Mouse (Mus musculus) kidney, adult 9 months (tissue): ENCODE data around the gene Pycr1.
"Not testable (repeated sequence)": the region's sequence is repeated elsewhere in the genome, so short reads cannot be mapped to it uniquely, and the experiment has no call there.

Experiments
- DNase-seq: peaks from one replicate; pipeline ENCODE4 v3.0.0; 2022

The Pycr1 gene

DNA sequence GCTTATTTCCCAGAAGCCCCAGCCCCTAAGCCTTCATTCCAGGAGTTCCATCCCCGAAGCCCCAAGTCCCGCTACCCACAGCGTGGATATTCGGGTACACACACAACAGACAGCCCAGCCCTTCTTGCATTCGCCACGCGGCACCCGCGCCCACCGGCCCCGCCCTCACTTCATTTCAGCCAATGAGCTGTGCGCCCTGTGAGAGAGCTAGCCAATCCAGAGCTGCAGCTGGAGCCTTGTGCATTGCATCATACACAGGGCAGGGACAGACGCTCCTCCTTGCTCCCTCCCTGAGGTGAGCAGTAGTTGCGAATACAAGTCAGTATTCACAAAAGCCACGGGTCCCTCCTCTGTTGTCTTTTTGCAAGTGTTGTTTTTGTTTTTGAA is at the start of gene Pycr1:
TSS of gene Pycr1 (minus strand) at position 169 of the 387 bp plus-strand sequence.
- peak; percentile 95 for DNase-seq

DNA sequence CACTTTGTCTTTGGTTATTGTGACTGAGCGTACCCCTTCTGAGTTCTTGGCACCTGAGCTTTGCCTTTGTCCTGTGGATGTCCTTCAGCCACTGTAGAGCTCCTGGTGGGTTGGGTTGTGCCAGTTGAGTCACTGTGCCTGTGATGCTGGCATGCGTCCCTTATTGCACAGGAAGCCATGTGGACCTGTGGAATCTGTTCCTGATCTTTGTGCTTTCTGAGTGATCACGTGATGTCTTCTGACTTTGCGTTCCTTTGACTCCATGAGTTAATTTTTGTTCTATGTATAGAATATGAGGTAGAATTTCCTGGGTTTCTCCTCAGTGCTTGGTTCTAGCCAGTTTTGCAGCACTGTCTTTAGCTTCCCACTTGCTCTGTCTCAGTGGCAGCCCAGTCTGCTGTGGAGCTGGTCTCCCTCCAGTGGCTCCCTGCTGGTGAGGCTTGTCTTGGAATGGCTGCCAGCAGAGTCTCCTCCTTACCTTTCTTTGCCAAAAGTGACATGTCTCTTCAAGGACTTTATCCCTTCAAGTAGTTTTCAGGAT is 49.0 kb upstream of the Pycr1 start:
- peak; percentile 93 for DNase-seq

DNA sequence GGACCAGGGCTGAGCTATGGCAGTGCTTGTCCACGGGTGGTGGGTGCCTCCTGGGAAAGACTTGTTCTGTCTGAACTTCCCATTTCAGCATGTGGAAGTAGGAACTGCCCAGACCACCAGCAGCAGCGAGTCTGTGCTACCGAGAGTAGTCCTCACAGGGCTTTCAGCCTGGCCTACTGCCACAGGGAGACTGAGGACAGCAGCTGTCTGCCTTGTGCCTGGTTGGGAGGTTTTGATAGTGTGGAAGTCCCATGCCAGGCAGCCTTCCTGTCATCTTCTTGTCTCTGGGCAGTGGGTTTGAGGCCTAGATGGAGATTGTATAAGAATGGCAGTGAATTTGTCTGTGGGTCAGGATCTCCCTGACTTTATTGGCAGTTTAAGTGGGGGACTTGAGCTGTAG is 45.8 kb upstream of the Pycr1 start:
- no peak for DNase-seq

DNA sequence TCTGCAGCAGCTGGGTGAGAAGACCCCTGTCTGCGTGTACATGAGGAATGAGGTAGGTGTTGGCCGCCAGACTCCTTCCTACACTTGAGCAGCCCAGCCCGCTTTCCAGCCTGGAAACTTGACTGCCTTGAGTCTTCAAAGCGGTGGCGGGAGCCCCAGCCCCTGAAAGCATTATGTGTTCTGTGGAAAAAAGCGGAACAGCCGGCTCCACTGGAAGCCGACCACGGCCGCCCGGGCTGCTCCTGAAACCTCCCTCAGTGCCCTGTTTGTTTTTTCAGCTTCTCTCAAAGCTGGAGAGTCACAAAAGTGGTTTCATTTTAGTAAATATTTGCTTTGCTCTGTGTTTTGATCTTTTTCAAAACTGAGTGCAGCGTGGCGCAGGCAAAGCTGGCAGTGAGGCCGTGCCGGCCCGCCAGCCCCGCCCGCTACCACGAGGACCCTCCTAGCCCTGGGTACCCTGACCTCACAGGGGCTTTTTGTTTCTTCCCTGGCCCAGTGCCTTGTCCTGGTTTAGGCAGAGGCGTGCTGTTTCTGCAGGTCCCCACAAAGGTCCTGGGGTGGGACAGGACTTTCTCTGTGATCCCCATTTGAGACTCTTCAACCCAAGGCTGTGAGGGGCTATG is 43.2 kb upstream of the Pycr1 start:
- no peak for DNase-seq

- DNase-seq, result no peak
These were observed 41.1 kb upstream of the Pycr1 start for GRCm38 (mm10) chr11:120684660-120685059.

DNA sequence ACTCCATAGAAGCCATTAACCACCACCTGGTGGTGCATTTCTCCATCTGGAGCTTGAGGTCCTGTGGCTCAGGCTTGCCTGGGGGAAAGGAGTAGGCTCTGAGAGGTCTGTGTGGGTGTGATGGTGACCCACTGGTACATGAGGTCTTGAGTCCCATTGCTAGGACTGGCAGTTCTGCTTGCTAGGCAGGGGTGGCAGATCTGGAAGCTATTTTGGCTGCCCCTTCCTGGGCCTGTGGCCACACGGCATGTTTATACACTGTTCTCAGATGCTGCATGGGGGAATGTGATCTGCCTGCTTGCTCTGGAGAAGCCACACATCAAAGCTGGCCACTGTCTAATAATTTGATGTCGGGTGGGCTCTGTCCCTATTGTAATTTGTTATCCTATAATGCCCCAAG is 40.5 kb upstream of the Pycr1 start:
- DNase-seq, result no peak

DNA sequence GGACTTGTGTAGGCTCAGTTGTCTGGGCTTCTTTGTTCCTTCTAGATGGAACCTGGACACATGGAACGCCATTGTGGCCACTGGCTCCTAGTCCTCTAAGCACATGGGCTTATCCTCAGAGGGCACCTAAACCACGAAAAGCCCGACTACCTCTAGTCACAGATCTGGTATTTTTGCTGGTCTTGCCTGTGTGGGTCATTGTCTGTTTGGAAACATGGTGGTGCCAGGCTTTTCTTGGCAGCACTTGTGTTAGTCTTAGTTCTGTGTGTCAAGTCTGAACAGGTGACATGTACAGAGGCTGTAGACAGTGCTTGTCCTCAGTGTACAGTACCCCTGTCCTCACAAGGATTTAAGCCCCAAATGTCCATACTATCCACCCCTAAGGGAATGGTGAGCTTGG is 40.0 kb upstream of the Pycr1 start:
- DNase-seq, result no peak

- no peak for DNase-seq
These were observed 39.1 kb upstream of the Pycr1 start for GRCm38 (mm10) chr11:120682683-120683082.

GRCm38 (mm10) chr11:120679909-120680308 is 36.3 kb upstream of the Pycr1 start:
- DNase-seq, result peak; percentile 92

GRCm38 (mm10) chr11:120676951-120677350 is 33.4 kb upstream of the Pycr1 start:
- DNase-seq, result no peak

GRCm38 (mm10) chr11:120675875-120676274 is 32.3 kb upstream of the Pycr1 start:
- not testable (repeated sequence) for DNase-seq

DNA sequence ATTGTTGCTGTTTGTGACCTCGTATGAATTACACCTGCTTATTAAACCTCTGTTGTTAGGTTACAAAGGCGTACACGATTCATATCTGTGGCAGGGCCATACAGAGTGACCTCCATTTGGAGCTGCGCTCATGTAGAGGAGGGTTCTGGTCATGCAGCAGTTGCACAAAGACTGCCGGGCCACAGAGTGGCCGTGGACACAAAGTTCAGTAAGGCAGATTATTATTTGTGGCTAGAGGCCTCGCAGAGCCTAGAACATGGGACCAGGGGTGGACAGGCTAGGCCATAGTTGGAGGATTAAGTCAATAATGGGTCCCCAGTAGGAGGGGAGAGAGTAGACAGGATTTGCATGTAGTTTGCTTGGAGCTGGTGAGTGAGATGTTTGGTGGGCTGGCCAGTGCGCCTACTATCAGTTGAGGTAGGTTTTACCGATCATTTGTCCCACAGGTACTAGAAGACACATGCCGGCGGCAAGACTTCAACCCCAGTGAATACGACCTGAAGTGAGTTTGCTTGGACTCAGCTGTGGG is 30.1 kb upstream of the Pycr1 start:
- DNase-seq, result no peak

DNA sequence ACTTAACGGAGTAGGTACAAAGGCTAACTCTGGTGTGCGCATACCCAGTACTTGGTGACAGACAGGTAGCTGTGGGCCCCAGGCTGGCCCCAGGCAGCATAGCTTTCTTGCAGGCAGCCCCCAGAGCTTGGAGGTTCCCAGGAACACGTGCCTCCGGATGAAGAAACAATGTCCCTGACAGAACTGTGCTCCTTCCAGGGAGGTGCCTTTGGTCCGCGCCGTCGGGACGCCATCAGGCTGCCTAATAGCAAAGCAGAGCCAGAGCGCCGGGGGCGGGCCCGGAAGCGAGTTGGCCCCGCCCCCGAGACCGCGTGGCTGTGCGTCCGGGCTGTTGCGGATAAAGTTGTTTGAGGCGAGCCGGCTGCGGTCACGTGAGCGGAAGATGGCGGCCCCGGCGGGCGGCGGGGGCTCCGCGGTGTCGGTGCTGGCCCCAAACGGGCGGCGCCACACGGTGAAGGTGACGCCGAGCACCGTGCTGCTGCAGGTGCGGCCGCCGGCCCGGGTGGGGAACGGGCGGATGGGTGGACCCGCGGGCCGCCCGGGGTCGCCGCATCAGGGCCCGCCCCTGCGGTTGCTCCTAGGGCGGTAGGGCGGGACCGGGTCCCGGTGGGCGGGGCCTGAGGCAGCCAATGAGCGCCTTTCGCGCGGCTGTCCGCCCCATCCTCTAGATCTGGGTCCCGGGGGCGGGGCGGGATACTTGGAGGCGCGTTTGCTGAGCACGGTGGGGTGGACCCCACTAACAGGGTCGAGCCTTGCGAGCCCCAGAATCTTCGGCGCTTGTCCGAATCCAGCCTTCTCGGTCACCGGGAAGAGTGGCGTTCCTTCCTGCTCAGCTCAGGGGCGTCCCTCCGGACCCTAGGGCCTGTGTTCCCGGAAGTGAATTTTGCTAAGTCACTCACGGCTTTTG is 29.4 kb upstream of the Pycr1 start, which contains the start of gene Aspscr1:
TSS of gene Aspscr1 (plus strand) at position 287 of the 907 bp plus-strand sequence.
- peak; percentile 97 for DNase-seq

GRCm38 (mm10) chr11:120666617-120667016 is 23.0 kb upstream of the Pycr1 start:
- DNase-seq, result no peak

DNA sequence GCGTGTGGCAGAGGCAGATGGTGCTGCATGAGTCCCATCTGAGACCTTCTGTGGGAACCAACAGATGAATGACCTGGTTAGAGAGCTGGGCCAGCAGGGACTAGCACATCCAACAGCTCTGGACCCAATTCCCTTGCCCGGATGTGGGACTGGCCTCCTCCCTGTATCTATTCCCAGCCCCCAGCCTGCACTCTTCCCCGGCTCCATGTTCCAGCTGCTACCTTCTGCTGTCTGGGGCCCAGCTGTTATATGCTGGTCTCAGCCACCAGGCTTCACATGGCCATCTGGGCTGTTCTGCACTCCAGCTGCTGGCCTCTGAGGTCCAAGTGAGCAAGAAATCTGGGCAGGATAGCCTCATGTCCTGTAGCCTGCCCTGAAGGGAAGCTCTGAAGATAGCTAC is 21.8 kb upstream of the Pycr1 start:
- DNase-seq, result no peak

DNA sequence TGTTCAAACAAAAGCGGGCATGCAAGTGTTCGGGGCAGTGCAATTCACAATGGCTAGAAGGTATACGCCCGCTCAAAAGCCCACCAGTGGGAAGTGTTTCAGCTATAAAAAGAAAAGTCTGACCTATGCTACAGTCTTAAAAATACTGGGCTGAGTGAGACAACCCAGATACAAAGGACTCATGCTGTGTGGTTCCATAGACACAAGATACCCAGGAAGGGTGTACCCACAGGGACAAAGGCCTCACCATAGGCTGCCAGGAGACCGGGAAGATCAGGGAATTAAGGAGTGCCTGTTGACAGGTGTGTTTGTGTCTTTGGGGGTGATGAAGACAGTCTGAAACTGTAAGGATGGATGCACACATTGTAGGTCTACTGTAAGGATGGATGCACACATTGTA is 20.1 kb upstream of the Pycr1 start:
- no peak for DNase-seq

DNA sequence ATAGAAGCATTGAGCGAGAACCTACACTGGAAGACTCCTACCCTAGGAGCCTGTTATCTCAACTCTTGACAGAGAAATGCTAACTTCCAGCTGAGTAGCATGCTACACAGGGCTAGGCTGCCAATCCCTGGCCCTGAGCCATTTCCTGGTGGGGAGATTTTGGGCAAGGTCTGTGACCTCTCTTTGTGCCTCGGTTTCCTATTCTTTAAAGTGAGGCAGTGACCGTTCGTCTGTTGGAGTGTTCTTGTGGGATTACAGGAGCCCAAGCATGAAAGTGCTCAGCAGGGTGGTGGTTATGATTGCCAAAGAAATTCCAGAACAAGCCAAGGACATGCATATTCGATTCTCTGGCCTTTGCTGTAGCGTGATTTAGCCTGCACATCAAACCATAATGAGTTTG is 19.2 kb upstream of the Pycr1 start:
- DNase-seq, result no peak

DNA sequence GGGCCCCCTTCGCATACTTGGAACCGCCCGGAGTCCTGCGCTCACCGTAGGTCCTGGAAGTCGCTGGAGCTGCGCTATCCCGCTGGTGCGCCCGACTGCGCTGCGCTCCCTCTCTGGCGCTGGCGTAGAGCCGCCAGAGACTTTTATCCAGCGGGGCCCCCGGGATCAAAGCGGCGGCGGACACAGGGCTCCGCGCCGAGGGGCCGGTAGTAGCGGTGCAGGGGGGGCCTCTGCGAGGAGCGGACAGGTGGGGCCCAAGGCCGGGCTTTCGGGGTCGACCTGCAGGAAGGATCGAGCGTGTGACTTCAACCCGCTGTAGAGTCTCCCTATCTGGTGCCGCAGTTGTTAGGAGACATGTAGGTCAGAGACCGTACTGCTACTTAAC is 17.5 kb upstream of the Pycr1 start, which contains the start of gene Notum:
TSS of gene Notum (minus strand) at position 100 of the 385 bp plus-strand sequence.
- no peak for DNase-seq

- peak; percentile 62 for DNase-seq
These were observed 16.9 kb upstream of the Pycr1 start for GRCm38 (mm10) chr11:120660301-120661075.

- peak; percentile 36 for DNase-seq
These were observed 16.1 kb upstream of the Pycr1 start for GRCm38 (mm10) chr11:120659509-120660300.

GRCm38 (mm10) chr11:120658876-120659410 is 15.4 kb upstream of the Pycr1 start:
- peak; percentile 87 for DNase-seq

DNA sequence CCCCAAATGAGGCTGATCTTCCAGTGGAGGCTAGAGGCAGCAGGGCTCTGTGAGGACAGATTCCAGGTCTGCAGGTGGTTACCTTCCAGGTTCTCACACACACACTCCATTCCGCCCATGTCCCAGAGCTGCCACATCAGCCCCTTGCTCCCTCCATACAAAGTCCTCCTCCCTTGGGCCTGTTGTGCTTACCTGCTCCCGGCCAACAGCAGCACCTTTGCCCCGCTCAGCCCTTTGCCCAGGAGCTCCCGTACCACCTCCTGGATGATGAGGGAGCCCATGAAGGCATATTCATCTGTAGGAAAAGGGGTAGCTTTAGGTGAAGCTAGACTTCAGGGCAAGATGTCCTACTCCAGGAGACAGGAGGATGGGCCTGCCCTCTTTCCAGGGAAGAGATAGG is 13.7 kb upstream of the Pycr1 start:
- DNase-seq, result peak; percentile 77
